Mouse (Mus musculus) right cerebral cortex, postnatal 25 days (tissue): ENCODE results near the gene Chrm4.

ENCODE experiments used
- DNase-seq: peaks from one replicate; pipeline ENCODE4 v3.0.0; 2022

Chrm4 gene

DNA sequence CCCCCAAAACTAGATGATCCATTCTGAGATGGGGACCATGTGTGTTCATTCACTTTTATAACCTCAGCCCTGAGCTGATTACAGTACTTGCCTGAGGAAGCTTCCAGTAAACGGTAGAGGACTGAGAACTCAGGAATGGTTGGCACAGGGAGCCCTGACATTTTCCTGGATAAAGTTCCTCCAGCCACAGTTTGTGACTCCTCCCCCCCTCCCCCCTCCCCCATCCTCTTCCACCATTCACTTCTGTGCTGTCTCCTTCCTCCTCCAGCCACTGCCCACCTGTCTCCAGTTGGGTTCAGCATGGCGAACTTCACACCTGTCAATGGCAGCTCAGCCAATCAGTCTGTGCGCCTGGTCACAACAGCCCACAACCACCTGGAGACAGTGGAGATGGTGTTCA, at the start of gene Chrm4:
Gene Chrm4 (plus strand): TSS at position 301 of the 400 bp plus-strand sequence.
- DNase-seq = no peak

DNA sequence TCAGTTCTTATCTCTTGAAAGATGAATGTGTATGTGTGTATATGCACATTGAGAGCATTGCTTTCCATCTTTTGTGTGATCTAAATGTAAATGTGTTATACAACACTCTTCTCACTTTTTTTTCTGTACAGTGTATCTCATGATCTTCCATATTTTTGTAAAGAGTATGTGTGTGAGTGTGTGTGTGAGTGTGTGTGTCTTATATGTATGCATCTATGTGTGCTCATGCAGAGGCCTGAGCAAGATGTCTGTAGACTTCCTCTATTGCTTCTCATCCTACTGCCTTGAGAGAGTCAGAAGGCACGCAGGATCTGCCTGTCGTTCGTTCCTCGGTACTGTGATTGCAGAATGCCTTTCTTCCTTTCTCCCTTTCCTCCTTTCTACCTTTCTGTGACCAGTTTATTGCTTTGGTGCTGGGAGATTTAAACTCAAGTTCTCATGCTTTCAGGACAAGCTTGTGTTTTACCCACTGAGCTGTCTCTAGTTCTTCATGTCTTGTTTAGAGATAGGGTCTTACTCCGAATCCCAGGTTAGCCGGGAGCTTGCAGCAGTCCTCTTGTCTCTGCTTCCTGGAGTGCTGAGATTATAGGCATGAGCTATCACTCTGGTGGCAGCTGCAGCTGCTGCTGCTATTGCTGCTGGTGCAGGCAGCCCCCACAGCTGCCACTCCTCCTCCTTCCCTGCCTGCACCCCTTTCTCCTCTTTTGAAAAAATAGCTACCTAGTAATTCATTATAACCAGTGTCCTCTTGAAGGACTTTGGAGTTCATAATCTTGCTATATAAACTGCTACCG, 48.5 kb upstream of the Chrm4 start:
- no peak for DNase-seq

DNA sequence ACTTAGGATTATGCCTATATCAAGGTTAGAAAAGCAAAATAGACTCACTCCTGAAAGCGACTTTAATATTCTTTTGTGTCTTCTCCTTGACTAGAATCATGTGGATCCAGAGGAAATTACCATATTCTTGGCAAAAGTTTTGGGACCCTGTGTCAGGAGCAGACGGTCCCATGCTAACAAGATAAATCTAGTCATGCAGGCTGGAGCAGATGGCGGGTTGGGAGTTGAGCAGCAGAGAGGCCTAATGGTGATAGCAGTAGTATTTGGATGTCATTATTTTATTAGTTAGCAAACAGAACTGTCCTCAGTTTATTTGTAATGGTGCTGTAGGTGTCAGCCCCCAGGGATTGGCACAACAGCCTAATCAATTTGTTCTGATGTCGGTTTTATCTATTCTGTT, 43.1 kb upstream of the Chrm4 start:
- no peak for DNase-seq

DNA sequence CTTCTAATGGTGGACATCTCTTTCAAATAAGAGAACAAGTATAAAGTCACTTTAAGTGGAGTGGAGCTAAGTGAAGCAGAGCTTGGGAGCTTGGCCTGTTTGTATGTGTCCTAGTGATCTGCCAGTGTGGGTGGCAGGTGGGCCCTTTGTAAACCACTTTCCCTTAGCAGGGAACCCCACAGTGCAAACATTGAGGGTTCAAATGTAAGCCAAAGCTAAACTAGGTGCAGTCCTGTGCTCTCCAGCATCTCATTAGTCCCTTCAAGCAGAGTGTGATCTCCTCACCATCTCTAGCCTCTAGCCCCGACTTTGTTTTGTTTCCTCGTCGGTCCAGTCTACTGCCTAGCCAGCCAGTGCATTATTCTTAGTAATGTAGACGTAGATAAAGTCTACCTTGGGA, 42.4 kb upstream of the Chrm4 start:
- DNase-seq = no peak

DNA sequence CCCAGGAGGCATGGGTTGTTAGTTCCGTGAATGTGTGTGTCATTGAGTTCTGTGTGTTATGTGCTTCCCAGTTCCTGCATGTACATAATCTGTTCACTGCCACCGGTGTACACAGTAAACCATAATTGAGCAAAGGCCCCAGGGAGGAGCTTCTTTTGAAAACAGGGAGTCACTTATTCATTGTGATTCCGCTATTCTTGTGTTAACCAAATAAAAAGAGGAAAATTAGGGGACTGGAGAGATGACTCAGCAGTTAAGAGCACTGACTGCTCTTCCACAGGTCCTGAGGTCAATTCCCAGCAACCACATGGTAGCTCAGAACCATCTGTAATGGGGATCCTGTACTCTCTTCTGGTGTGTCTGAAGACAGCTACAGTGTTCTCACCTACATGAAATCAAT, 32.3 kb upstream of the Chrm4 start:
- DNase-seq = no peak

DNA sequence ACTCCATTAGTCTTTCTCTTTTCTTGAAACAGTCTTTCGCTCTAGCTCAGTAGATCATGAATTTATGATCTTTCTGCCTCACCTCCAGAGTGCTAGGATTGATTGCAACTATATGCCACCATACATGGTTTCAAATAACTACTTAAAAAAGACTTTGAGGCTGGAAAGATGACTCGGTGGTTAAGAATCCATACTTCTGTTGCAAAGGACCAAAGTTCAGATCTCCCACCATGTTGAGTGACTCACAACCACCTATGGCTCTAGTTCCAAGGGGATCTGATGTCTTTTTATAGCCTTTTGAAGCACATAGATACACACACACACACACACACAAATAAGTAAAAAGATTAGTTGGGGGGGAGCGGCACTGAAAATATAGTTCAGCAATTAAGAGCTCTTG, 31.6 kb upstream of the Chrm4 start:
- DNase-seq = no peak

DNA sequence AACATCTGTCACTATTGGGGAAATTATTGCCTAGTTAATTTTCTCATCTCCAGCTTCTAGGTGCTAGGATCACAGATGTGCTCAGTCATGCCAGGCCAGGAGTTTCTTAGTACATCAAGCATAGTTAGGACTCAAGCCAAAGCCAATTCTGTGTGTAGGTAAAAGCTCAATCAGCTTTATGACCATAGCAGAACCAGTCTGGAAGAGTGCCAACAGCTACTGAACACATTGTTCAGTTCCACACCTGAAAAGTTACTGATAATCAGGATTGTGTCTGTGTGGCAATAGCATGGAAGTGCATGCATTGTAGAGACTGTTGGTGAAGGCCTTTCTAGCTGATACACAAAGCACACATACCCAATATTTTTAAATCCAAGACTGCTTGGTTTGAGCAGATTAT, 29.1 kb upstream of the Chrm4 start:
- no peak for DNase-seq

DNA sequence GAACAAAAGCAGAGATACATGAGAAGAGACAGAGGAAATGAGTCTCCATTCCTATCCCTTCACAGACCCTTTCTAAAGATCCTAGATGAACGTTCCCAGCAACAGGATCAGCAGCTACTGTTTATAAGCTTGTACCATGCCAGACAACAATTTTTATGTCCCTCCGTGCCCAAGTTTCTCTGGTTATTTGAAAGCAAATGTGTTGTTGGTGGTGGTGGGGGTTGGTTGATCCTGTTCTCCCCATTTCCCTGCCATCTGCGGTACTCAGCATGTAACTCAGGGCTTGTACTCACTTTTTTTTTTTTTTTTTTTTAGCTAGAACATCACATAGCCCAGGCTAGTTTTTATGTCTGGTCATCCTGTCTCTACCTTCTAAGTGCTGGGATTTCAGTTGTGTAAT, 27.9 kb upstream of the Chrm4 start:
- no peak for DNase-seq

DNA sequence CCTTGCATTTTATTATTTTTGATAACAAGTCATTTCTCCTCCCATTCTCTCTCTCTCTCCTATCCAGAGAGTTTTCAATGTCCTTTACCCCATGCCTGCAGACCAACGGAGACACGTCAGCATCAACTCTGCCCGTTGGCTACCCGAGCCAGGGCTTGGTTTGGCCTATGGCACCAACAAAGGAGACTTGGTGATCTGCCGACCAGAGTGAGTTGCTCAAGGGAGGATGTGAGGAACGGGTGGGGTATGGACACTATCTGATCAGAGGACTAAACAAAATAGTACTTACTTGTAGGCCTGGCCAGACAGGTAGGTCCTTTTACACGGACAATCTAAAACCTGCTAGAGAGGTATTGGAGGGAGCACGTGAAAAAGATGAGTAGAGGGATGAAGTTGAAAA, 26.6 kb upstream of the Chrm4 start:
- DNase-seq = no peak

DNA sequence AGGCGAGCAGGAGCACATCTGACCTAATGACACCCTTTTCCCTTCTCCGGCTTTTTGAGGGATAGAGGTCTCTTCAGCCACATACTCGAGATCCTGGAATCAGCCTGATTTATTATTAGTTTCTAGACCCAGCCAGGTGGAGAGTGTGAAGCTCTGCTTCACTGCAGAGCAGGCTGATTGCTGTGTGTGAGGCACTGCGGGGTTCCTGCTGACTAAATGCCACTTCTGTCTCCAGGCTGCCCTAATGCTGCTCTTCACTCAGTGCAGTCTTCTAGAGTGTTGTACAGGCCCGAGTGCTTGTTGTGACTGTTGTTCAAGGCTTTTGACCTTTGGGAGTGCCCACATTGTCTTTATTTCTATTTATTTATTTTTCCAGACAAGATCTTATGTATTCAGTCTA, 24.7 kb upstream of the Chrm4 start:
- no peak for DNase-seq

DNA sequence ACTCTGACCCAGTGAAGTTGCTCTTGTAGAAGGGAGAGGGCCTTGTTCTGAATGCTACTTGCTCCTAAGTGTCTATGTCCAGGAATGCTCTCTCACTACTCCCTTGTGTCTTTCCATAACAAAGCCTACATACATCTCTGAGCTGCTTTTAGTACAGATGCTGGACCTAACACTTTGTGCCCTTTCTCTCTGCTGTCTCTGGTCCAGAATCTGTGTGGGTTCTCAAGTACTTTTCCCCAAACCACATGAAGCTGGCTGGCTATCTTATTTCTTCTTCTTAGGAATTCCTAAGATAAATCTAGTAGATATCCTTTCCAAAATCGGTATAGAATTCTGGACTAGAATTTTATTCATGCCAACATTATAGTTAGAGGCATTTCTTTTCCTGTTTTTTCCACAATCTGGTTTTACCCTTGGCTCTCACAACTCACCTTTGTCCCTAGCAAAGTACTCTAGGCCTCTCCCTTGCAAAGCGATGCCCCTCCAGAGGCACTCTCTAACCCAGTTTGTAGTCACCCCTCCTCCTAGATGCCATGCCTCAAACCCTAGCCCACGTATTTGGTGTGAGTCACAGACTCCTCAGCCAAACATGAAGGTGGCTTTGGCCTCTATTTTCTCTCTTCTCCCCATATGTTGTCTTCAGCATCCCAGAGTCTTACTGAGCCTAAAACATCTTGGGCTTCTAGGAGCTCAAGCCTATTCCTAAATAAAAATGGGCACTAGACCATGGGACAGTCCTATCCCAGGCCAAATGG, 23.7 kb upstream of the Chrm4 start:
- peak; percentile 36 for DNase-seq

DNA sequence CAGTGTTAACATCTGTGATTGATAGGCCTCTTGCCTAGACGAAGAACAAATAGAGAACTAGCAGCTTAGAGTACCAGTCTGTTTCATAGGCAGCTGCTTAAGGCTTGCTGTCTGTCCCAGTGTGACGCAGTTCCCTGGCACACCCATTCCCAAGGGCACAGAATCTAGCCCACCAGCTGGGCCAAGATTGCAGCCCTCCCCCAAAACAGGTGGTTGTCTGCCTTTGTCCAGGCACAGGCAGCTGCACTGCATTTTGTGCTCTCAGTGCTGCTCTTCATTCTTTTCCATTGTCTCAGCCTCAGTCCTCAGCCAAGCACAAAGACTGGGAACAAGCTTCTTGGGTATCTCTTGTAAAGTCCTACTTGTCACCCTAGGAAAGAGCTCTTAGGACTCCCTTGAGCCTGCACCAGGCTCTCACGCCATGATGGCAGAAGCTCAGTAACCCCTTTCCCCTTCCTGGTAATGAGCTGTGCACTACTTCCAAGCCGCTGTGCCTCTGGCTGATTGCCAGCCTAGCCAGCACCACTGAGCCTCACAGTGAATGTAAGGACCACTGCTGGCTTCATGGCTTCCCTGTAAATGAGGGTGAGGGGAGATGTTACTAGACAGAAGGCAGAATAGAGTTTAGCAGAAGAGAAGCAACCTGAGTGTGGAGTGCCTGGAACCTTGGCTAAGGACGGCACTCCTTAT, 22.3 kb upstream of the Chrm4 start:
- peak; percentile 47 for DNase-seq

DNA sequence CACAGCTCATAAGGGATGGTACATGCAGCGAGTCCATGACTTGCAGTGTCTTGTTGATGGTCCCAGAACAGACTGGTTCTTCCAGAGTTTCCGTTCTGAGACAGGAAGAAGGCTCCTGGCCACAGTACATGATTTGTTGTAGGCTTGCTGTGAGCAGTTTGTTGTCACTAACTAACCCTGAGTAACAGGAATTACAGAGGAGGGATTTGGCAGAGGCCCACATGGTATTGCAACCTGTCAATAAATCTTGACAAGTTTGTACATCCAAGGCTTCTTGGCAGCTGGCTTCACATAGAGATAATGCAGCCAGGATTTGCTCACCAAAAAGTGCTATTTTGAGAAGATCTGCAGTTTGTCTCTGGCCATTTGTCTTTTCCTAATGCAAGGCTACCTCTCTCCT, 20.9 kb upstream of the Chrm4 start:
- no peak for DNase-seq

DNA sequence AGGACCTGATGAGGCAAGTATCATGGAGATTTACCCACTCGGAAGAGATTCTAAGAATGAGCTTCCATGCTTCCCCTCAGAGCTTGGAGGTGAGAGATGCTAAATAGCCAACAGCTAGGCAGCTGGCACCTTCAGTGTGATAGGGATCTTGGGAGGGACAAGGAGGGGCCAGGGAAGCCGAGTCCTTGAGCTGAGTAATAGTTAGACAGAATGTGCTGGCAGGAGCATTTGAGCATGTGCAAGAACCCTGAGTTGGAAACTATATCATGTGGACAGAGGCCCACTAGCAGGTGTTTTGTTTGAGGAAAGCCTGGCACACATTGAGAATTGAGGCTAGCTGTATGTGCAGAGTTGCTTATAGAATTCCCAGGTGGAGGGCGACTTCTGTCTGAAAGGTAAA, 14.4 kb upstream of the Chrm4 start:
- DNase-seq = no peak

DNA sequence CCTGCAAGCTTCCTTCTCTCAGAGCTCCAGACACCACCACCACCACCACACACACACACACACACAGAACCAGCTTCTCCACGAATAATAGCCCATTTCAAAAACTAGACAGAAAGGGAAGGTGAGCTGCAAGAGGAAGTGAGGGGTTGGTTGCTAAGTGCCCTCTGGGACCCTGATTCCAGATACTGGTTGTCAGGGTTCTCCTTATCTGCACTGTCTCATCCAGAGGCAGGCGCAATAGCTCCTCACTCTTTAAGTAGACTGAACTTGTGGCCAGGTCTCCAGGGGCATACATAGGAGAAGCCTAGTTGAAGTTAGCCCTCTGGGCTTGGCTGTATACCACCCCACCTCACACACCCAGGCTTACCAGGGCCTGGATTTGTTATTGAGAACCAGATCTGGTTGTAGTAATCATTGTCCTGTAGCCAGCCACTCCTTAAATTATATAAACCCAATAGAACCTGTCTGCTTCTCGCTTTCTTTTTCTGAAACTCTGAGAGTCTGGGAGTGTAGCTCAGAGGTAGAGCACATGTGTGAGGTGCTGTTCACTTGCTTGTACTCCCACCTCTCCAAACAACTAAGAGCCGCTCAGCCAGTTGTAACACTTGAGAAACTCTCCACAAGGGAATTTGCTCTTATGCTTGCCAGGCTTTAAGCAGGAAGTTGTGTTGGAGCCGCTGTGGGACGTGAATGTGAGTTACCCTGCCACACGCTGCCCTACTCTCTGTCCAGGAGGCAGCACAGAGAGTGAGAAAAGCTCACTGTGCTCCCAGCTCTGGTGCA, 13.5 kb upstream of the Chrm4 start:
- DNase-seq = no peak

DNA sequence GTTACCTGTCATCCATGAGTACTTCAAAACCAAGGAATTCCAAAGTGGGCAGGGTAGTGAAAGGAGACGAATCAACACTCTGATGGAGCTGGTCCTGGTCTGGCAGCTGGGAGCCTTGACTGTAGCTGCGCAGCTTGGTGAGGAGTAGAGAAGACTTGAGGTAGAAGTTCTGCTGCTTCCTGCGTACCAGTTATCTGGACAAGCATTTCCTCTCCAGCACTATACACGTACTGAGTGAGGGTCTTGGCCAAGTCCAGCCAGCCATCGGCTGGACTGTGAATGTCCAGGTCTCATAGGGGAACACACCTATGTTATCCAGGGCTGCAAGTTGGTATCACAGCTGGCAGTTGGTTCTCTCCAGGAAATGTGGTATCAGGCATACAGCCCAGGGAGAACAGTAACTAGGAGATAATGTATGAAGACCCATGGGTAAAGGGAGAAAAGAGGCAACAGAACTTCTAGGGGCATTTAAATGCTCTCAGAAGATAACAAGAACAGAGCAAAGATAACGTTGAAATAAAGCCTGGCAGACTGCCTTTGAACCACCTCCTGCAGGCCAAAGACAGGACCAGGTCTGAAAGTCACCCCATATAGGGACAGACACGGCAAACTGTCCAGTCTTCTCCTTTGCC, 10.6 kb upstream of the Chrm4 start:
- no peak for DNase-seq

DNA sequence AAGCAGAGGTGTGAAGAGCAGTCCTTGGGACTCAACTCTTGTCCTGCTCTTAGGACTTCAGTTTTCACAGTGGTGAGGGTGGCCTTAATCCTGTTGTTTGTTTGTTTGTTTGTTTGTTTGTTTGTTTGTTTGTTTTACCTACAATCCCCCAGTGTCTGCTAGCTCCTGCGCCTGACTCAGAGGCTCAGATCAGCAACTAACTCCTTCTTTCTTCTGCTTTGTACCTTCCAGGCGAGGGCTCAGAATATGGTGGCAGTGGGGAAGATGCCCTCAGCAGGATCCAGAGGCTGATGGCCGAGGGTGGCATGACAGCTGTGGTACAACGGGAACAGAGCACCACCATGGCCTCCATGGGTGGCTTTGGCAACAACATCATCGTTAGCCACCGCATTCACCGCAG, 10.0 kb upstream of the Chrm4 start:
- no peak for DNase-seq

DNA sequence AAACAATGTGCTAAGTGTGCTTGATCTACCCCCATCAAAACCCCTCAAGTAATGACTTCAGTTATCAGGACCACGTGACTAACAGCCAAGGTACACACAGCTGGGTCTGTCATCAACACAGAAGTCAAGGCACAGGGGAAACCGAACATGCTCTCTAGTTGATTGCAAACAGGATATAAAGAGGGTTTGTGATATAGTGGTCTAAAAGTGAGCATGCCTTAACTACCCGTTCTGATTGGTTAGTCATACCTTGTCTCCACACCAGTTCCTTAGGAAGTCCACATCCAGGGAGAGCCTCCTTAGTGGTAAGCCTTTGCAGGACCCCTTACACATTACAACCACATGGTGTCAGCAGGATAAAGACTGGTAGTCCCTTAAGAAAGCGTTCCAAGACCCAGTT, 6.9 kb upstream of the Chrm4 start:
- DNase-seq = no peak

DNA sequence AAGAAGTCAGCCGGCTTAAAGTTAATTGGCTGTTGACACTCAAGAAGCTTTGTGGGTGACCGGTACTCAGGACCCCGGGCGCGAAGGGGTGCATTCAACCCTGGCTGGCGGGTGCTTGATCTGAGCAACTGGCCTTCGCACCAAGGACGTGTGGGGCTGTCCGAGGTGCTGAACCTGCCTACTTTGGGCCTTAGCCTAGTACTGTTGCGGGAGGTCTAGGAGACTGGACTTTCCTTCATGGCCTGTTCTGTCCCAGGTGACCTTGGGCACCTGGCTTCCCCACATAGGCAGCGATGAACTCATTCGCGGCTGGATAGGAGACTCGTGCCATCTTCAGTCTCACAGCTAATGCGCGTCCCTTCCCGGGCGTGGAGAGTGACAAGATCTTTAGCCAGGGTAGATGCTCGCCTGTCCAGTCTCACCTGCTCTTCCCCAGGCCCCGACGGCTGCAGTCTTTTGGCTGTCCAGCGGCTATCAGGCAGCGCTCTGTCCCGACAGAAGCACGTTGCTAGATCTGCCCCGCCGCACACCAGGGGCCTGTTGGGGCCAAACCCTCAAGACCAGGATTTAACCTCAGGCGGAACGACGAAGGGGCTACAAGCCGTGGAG, 5.8 kb upstream of the Chrm4 start:
- no peak for DNase-seq

DNA sequence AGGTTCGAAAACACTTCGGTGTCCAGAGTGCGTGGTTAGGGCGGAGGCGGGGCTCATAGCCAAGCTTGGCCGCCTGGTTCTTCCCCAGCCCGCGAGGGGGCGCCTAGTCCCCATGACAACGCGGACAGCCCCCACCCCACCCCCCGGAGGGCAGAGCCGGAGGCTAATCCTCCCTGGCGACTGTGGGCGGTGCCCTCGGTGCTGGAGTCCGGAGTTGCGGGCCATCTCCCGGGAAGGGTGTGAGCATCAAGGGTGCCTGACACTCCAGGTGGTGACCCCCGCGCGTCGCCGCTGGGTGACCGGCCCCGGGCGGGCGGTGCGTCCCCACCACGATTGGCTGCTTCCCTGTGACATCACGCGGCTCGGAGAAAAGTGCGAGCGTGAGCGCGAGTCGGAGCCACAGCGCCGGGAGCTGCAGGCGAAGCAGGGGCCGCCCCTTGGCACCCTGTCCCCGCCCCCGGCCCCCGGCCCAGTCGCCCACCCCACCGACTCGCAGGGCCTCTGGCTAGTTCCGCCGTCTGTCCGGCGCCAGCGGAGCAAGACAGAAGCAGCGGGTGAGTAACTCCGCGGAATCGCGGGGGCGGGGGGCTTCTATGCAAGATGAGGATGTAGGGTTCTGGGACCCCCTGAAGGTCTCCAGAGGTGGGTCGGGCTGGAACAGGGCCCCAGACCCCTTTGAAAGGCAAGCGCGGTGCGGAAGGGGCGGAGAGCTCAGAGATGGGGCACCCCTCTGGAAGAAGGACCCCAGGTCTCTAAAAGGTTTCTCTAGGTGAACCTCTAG, 5.1 kb upstream of the Chrm4 start:
- DNase-seq = peak; percentile 88
